Mouse (Mus musculus) CH12.LX (cell line): ENCODE results near the gene Plekha6. TPM values are rescaled to one million over a fixed set of nuclear protein-coding genes. Genes with fewer than 3 reads are reported as not detected.

Experiments
- DNase-seq: peaks from one replicate; pipeline ENCODE4 v3.0.0-alpha.2; 2013; ENCODE audit errors: extremely low read depth
- H3K27ac ChIP-seq: 2 replicates; pipeline ENCODE4 v1.5.1; 2012; ENCODE audit warnings: low read depth, mild to moderate bottlenecking, control low read depth, moderate library complexity; ENCODE audit not compliant: insufficient read depth
- H3K27me3 ChIP-seq: replicated peaks from 2 replicates; pipeline ENCODE3; 2012; ENCODE audit warnings: inconsistent platforms
- H3K36me3 ChIP-seq, 2 experiments: replicated peaks in 1 of 2; 2 replicates each; pipeline versions ENCODE3 to v1.6.1; 2012; ENCODE audit warnings: inconsistent platforms in 1 of 2, low read length in 1 of 2, mild to moderate bottlenecking in 1 of 2, mixed read lengths in 1 of 2, moderate library complexity in 1 of 2; ENCODE audit not compliant: control insufficient read depth in 1 of 2, insufficient read depth in 1 of 2
- H3K4me1 ChIP-seq, 2 experiments: 2 replicates each; pipeline ENCODE4 v1.6.1; 2012; ENCODE audit warnings: inconsistent platforms in 1 of 2, moderate library complexity in 1 of 2; ENCODE audit not compliant: insufficient read depth in 2 of 2, control insufficient read depth in 1 of 2
- H3K4me2 ChIP-seq: 2 replicates; pipeline ENCODE4 v1.6.1; 2012; ENCODE audit warnings: low read depth, mild to moderate bottlenecking, control low read depth; ENCODE audit not compliant: poor library complexity, insufficient read depth, severe bottlenecking
- H3K4me3 ChIP-seq, 3 experiments: fragments of 150-350 bp in 1 of 3; sonication (generic) in 1 of 3; replicated peaks in 1 of 3; 2 replicates each; pipeline versions ENCODE3 to v1.5.1; 2011 to 2012; ENCODE audit warnings: low read depth in 2 of 3, low read length in 2 of 3, mild to moderate bottlenecking in 2 of 3, moderate library complexity in 2 of 3, control low read depth in 1 of 3, improper control_type of control experiment in 1 of 3, inconsistent platforms in 1 of 3, mixed read lengths in 1 of 3; ENCODE audit not compliant: poor library complexity in 1 of 3
- H3K79me2 ChIP-seq: replicated peaks from 2 replicates; pipeline ENCODE4 v1.6.1; 2012; ENCODE audit warnings: mild to moderate bottlenecking, moderate library complexity; ENCODE audit not compliant: control insufficient read depth, poor library complexity, insufficient read depth, severe bottlenecking; ENCODE audit errors: extremely low read depth
- H3K9ac ChIP-seq: 2 replicates; pipeline ENCODE4 v1.6.1; 2012; ENCODE audit warnings: low read depth, mild to moderate bottlenecking, control low read depth, moderate library complexity; ENCODE audit not compliant: insufficient read depth
- H3K9me3 ChIP-seq: replicated peaks from 2 replicates; pipeline ENCODE3; 2012; ENCODE audit warnings: low read length, inconsistent platforms, mixed read lengths
- BHLHE40 ChIP-seq: IDR thresholded peaks from 2 replicates; pipeline ENCODE4 v1.6.1; 2011; ENCODE audit warnings: mild to moderate bottlenecking, low read depth, low read length, improper control_type of control experiment
- CTCF ChIP-seq, 2 experiments: IDR thresholded peaks in 1 of 2; conservative IDR thresholded peaks in 1 of 2; 2 replicates each; pipeline ENCODE4 v1.5.1; 2011 to 2012; ENCODE audit warnings: low read depth in 2 of 2, low read length in 2 of 2, improper control_type of control experiment in 1 of 2, inconsistent platforms in 1 of 2, mild to moderate bottlenecking in 1 of 2, moderate library complexity in 1 of 2
- ELF1 ChIP-seq: IDR thresholded peaks from 2 replicates; pipeline ENCODE4 v1.6.1; 2014; ENCODE audit warnings: low read depth, mild to moderate bottlenecking, inconsistent platforms, low read length, improper control_type of control experiment
- EP300 ChIP-seq: IDR thresholded peaks from 2 replicates; pipeline ENCODE4 v1.6.1; 2011; ENCODE audit warnings: low read length, improper control_type of control experiment
- IRF4 ChIP-seq: IDR thresholded peaks from 2 replicates; pipeline ENCODE4 v1.6.1; 2014; ENCODE audit warnings: low read depth, mild to moderate bottlenecking, inconsistent platforms, low read length, improper control_type of control experiment
- JUND ChIP-seq: conservative IDR thresholded peaks from 2 replicates; pipeline ENCODE4 v1.6.1; 2011; ENCODE audit warnings: low read depth, low read length, improper control_type of control experiment
- MAFK ChIP-seq: IDR thresholded peaks from 2 replicates; pipeline ENCODE4 v1.6.1; 2011; ENCODE audit warnings: low read length, improper control_type of control experiment; ENCODE audit not compliant: insufficient replicate concordance
- MAX ChIP-seq: IDR thresholded peaks from 2 replicates; pipeline ENCODE4 v1.6.1; 2011; ENCODE audit warnings: low read length, improper control_type of control experiment
- MAZ ChIP-seq: IDR thresholded peaks from 2 replicates; pipeline ENCODE4 v1.6.1; 2012; ENCODE audit warnings: low read depth, mild to moderate bottlenecking, inconsistent platforms, low read length, improper control_type of control experiment, moderate library complexity
- MEF2A ChIP-seq: IDR thresholded peaks from 2 replicates; pipeline ENCODE4 v1.6.1; 2014; ENCODE audit warnings: low read depth, mild to moderate bottlenecking, inconsistent platforms, low read length, improper control_type of control experiment, borderline replicate concordance
- NELFE ChIP-seq: IDR thresholded peaks from 2 replicates; pipeline ENCODE4 v1.6.1; 2011; ENCODE audit warnings: low read depth, low read length, improper control_type of control experiment
- PAX5 ChIP-seq: IDR thresholded peaks from 2 replicates; pipeline ENCODE4 v1.6.1; 2012; ENCODE audit warnings: low read length, inconsistent platforms, mixed read lengths
- POLR2A ChIP-seq: IDR thresholded peaks from 2 replicates; pipeline ENCODE4 v1.6.1; 2011; ENCODE audit warnings: low read depth, mild to moderate bottlenecking, improper control_type of control experiment, low read length
- RAD21 ChIP-seq: IDR thresholded peaks from 2 replicates; pipeline ENCODE4 v1.6.1; 2011; ENCODE audit warnings: low read depth, mild to moderate bottlenecking, low read length, improper control_type of control experiment, moderate library complexity
- SIN3A ChIP-seq: IDR thresholded peaks from 2 replicates; pipeline ENCODE4 v1.6.1; 2012; ENCODE audit warnings: low read length, improper control_type of control experiment, inconsistent platforms
- SMC3 ChIP-seq: IDR thresholded peaks from 2 replicates; pipeline ENCODE4 v1.6.1; 2011; ENCODE audit warnings: low read depth, low read length, improper control_type of control experiment
- TBP ChIP-seq: conservative IDR thresholded peaks from 2 replicates; pipeline ENCODE4 v1.6.1; 2011; ENCODE audit warnings: low read depth, low read length, improper control_type of control experiment
- TCF12 ChIP-seq: IDR thresholded peaks from 2 replicates; pipeline ENCODE4 v1.6.1; 2014; ENCODE audit warnings: low read depth, mild to moderate bottlenecking, inconsistent platforms, low read length, improper control_type of control experiment
- ZKSCAN1 ChIP-seq: IDR thresholded peaks from 2 replicates; pipeline ENCODE4 v1.6.1; 2012; ENCODE audit warnings: low read depth, inconsistent platforms, low read length, improper control_type of control experiment, borderline replicate concordance
- ZNF384 ChIP-seq: IDR thresholded peaks from 2 replicates; pipeline ENCODE4 v1.6.1; 2012; ENCODE audit warnings: low read depth, low read length, improper control_type of control experiment, inconsistent platforms
- dilution Hi-C: fragments of 300-500 bp; cut with MboI; formaldehyde crosslinking; loops from 2 replicates; pipeline ENCODE4 v1.14.3; 2020; ENCODE audit warnings: low sequenced_read_pairs; ENCODE audit not compliant: extremely low pct_unique_long_range_greater_than_20kb, extremely low pct_ligation_motif_present
- in situ Hi-C: fragments of 300-500 bp; cut with MboI; formaldehyde crosslinking; loops from 3 replicates; pipeline ENCODE4 v1.14.3; 2019; ENCODE audit warnings: low sequenced_read_pairs, low pct_ligation_motif_present, low pct_unique_long_range_greater_than_20kb, mixed read lengths
- polyA plus RNA-seq: library from polyadenylated mRNA; unstranded; fragments of >175 nt; gene quantifications from 2 replicates; pipeline ENCODE4 v1.2.1, GENCODE M21; 2012; ENCODE audit warnings: low read depth; ENCODE audit not compliant: insufficient read length
- total RNA-seq, 2 experiments: library from RNA; depleted of rRNA; stranded (reverse); fragments of 300-350 nt in 1 of 2; fragments of >200 nt in 1 of 2; gene quantifications; 2 replicates each; pipeline ENCODE4 v1.2.3; 2012 to 2014

The Plekha6 gene
- total and polyA plus RNA-seq, 3 experiments: 0.07 TPM; not detected in 2

GRCm38 (mm10) chr1:133171357-133171756 is 7.3 kb downstream of the Plekha6 start:
- H3K36me3 ChIP-seq: no peaks in the 10 kb centered on the region
- no peak overlapping the region for H3K9ac ChIP-seq
- peaks cover 97% of the 10 kb centered on the region for H3K27me3 ChIP-seq
- no peaks in the 10 kb centered on the region for H3K79me2 ChIP-seq
- TF ChIP-seq TBP (no peak), EP300 (no peak), MAFK (no peak), SIN3A (no peak)
- in situ Hi-C loops (no loop called here), dilution Hi-C loops (no loop called here)
- H3K9me3 ChIP-seq: peaks cover 2% of the 10 kb centered on the region
- no peak overlapping the region for H3K4me3 ChIP-seq
- no peak overlapping the region for H3K4me2 ChIP-seq
- H3K4me1 ChIP-seq: peaks cover 4 to 14% of the 10 kb centered on the region in 2 experiments; a peak in 3 of 4 replicates
- no peak for DNase-seq
- H3K27ac ChIP-seq: no peak overlapping the region

- H3K27me3 ChIP-seq: peaks cover 94% of the 10 kb centered on the region
- dilution Hi-C loops: no loop called here
These were observed 11.1 kb downstream of the Plekha6 start for GRCm38 (mm10) chr1:133175150-133175549.

GRCm38 (mm10) chr1:133177480-133178172 is 13.6 kb downstream of the Plekha6 start:
- Histone ChIP-seq H3K36me3 (no peaks in the 10 kb centered on the region), H3K4me2 (no peak overlapping the region), H3K9ac (no peak overlapping the region), H3K79me2 (no peaks in the 10 kb centered on the region), H3K27me3 (peaks cover 93% of the 10 kb centered on the region), H3K9me3 (peaks cover 2% of the 10 kb centered on the region), H3K27ac (no peak overlapping the region), H3K4me1 (no peaks in the 10 kb centered on the region), H3K4me3 (no peak overlapping the region)
- in situ Hi-C loops (loop anchor here (5.0 to 25.0 kb wide), 2 partner anchors 125 to 435 kb away; partner anchors contain the start of gene Snrpe), dilution Hi-C loops (no loop called here)
- DNase-seq: peak; percentile 51
- TF ChIP-seq SMC3: peak; percentile 87
- TF ChIP-seq POLR2A: no peak
- peak; percentile 88 to 94 for TF ChIP-seq CTCF (conservative IDR thresholded peaks at IDR 0.05 in 1 of 2, IDR thresholded peaks at IDR 0.05 in 1 of 2; ENCODE audit: low read depth in 2 of 2, low read length in 2 of 2)
- TF ChIP-seq RAD21: peak; percentile 85

More at GRCm38 (mm10) chr1:133175150-133175549, 11.1 kb downstream of the Plekha6 start:
- Histone ChIP-seq H3K4me2 (no peak overlapping the region), H3K4me1 (peaks cover 2 to 3% of the 10 kb centered on the region in 2 experiments; a peak in 2 of 4 replicates), H3K9ac (no peak overlapping the region), H3K4me3 (no peak overlapping the region), H3K27ac (no peak overlapping the region), H3K79me2 (no peaks in the 10 kb centered on the region), H3K36me3 (no peaks in the 10 kb centered on the region), H3K9me3 (peaks cover 2% of the 10 kb centered on the region)
- no peak for DNase-seq
- in situ Hi-C loops: loop anchor here (5.0 to 25.0 kb wide), 2 partner anchors 127 to 437 kb away; partner anchors contain the start of gene Snrpe
- TF ChIP-seq MAX: no peak
- peak; percentile 44 for TF ChIP-seq ZNF384
- no peak for TF ChIP-seq SIN3A
- TF ChIP-seq PAX5: no peak
- no peak for TF ChIP-seq NELFE
- no peak for TF ChIP-seq ELF1
- TF ChIP-seq TCF12: no peak
- TF ChIP-seq IRF4: no peak
- TF ChIP-seq MEF2A: no peak
- TF ChIP-seq MAZ: no peak
- peak; percentile 45; the same call in 1 of the 2 replicates for TF ChIP-seq BHLHE40
- no peak for TF ChIP-seq JUND
- no peak for TF ChIP-seq ZKSCAN1
